Mouse (Mus musculus) left cerebral cortex, adult 18-20 months (tissue): ENCODE results near the gene Olfr517. TPM values are rescaled to one million over a fixed set of nuclear protein-coding genes. Genes with fewer than 3 reads are reported as not detected.

Experiments used
- DNase-seq, 2 experiments: peaks; one replicate each; pipeline ENCODE4 v3.0.0; 2021 to 2022; ENCODE audit warnings: low spot score in 2 of 2, mixed read lengths in 1 of 2
- long read RNA-seq, 2 experiments: library from polyadenylated mRNA; stranded (forward); transcript quantifications; one replicate each; pipeline ENCODE4 v2.0.0; 2021
- total RNA-seq, 2 experiments: library from RNA; stranded (reverse); gene quantifications; 2 replicates each; pipeline ENCODE4 v1.2.3; 2021

Gene Olfr517
- total RNA-seq: not detected
- long read RNA-seq, experiment 1: 0 reads
- long read RNA-seq, experiment 2: 0 reads

- no peak for DNase-seq
Measured at GRCm38 (mm10) chr7:108872279-108872678, at the start of gene Olfr517. TSS of gene Olfr517 (minus strand) at chr7:108872379.

- no peak for DNase-seq
Measured at GRCm38 (mm10) chr7:108903969-108904368, 31.8 kb upstream of the Olfr517 start.

- no peak for DNase-seq
Measured at GRCm38 (mm10) chr7:108894320-108894719, 22.1 kb upstream of the Olfr517 start, which contains the start of gene Olfr519. TSS of gene Olfr519 (minus strand) at chr7:108894420.

GRCm38 (mm10) chr7:108884906-108885305 lies 12.7 kb upstream of the Olfr517 start, which contains the start of gene Olfr518:
TSS of gene Olfr518 (minus strand) at chr7:108885006.
- no peak for DNase-seq

- DNase-seq: no peak
Measured at GRCm38 (mm10) chr7:108850429-108850828, 21.8 kb downstream of the Olfr517 start, which contains the start of gene Olfr516. TSS of gene Olfr516 (minus strand) at chr7:108850529.

GRCm38 (mm10) chr7:108825897-108826296 lies 46.3 kb downstream of the Olfr517 start, which contains the start of gene Olfr514:
TSS of gene Olfr514 (minus strand) at chr7:108825997.
- DNase-seq: no peak

Other genes with a start within 250 kb of the Olfr517 start
- gene Olfr508, start 242.4 kb downstream of the Olfr517 start, total RNA-seq: not detected
- gene Olfr509, start 220.5 kb downstream of the Olfr517 start, total RNA-seq: not detected
- not detected for gene Olfr510, start 206.0 kb downstream of the Olfr517 start, total RNA-seq
- gene Olfr512, start 159.1 kb downstream of the Olfr517 start, total RNA-seq: not detected
- gene Olfr513, start 121.4 kb downstream of the Olfr517 start, total RNA-seq: not detected
- gene Olfr514, start 46.4 kb downstream of the Olfr517 start, total RNA-seq: not detected
- not detected for gene Olfr516, start 21.9 kb downstream of the Olfr517 start, total RNA-seq
- not detected for gene Olfr518, start 12.6 kb upstream of the Olfr517 start, total RNA-seq
- gene Olfr519, start 22.0 kb upstream of the Olfr517 start, total RNA-seq: not detected
- gene Nlrp10, start 57.8 kb upstream of the Olfr517 start, total RNA-seq: under 1 TPM; 0.44 to 0.52 TPM
- 100 to 1,000 TPM in 1 of 2 experiments, 10 to 100 TPM in 1; 92.0 to 108 TPM for gene Eif3f, start 62.0 kb upstream of the Olfr517 start, total RNA-seq
- 100 to 1,000 TPM; 128 to 137 TPM for gene Tub, start 78.0 kb upstream of the Olfr517 start, total RNA-seq
- gene Ric3, start 211.0 kb upstream of the Olfr517 start, total RNA-seq: 10 to 100 TPM; 61.5 to 65.4 TPM